Mouse (Mus musculus): ENCODE measurements around the gene Olfr533. TPM values are rescaled to one million over a fixed set of nuclear protein-coding genes. Genes with fewer than 3 reads are reported as not detected.
"Not testable (repeated sequence)": the region's sequence is repeated elsewhere in the genome, so short reads cannot be mapped to it uniquely, and the experiment has no call there.

Olfr533 gene
- not detected in 2 replicates for polyA plus RNA-seq (2012; rRNA removed)

DNA sequence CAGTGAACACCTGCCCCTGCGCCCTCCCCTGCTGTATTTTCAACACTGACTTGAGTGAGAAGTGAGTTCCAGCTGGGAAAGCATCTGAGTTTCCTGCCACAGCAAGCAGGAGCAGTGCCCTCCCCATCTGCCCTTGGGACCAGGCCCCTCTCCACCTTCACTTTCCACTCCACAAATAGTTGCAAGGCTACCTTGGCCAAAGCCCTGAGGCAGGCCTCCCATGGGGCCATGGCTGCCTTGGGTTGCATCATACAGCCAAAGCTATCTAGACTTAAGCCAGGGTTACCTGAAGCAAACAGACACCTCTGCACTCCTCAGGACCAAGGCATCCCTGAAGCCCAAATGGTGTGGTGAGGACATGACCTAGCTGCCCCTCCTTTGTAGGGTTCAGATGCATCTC lies at the start of gene Olfr533:
Olfr533 (plus strand) TSS at position 301 of the 400 bp plus-strand sequence.
- H3K4me1 ChIP-seq (ENCODE audit: control insufficient read depth, insufficient read depth, low read length); DNase-seq; H3K4me3 ChIP-seq (replicated peaks; ENCODE audit: extremely low read depth, low read depth, low read length): not testable (repeated sequence)
- 57% methylated on average over 1 of the region's 1 CpGs for WGBS

DNA sequence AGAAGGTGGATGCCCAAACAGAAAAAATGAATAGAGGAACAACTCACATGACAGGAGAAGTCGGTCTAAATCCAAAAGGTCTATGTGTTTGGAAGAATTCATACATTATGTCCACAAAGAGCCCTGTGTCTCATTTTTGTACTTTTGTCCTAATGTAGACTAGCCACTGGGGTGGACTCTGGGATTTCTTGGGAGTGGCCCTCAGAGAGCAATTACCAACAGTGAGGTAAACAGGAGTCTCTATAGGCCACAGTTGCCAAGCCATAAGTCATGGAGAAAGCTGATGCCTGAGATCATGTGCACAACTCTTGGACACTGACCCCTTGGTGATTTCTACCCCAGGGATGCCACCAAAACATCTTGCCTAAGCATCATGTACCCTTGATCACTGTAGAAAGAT lies 41.6 kb upstream of the Olfr533 start, which contains the start of gene Olfr532:
Olfr532 (minus strand) TSS at position 101 of the 400 bp plus-strand sequence.
- DNase-seq, result no peak
- 86% methylated on average over 1 of the region's 1 CpGs for WGBS
- Histone ChIP-seq H3K4me1 (ENCODE audit: control insufficient read depth, insufficient read depth, low read length) (no peaks in the 10 kb centered on the region), H3K4me3 (replicated peaks; ENCODE audit: extremely low read depth, low read depth, low read length) (no peak within 1 kb of the TSS)
- TF ChIP-seq CTCF (IDR thresholded peaks at IDR 0.05; ENCODE audit: insufficient read depth, low read length) (no peak), POLR2A (IDR thresholded peaks at IDR 0.05; ENCODE audit: borderline replicate concordance, extremely low read depth, low read depth, low read length) (no peak)

DNA sequence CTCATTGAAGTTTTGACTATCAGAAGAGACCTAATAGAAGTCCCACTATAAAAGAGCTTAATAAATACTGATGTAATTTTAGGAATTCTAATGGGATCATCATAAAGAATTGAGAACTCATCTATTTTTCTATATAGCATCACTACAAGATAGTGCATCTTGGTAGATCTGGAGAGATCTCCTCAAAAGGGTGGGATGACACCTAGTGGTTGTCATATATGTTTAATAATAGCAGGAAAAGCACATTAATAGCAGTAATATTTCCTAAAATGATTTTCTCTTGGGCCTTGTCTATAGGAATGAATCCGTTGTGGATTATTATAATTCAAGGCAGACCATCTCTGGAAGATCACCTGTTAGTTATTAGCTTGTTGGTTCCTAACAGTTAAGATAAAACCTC lies 20.0 kb upstream of the Olfr533 start:
- 71% methylated on average over 1 of the region's 1 CpGs for WGBS
- TF ChIP-seq CTCF (IDR thresholded peaks at IDR 0.05; ENCODE audit: insufficient read depth, low read length) (no peak), POLR2A (IDR thresholded peaks at IDR 0.05; ENCODE audit: borderline replicate concordance, extremely low read depth, low read depth, low read length) (no peak)
- DNase-seq, result no peak
- H3K4me3 ChIP-seq (replicated peaks; ENCODE audit: extremely low read depth, low read depth, low read length), result no peak overlapping the region
- no peaks in the 10 kb centered on the region for H3K4me1 ChIP-seq (ENCODE audit: control insufficient read depth, insufficient read depth, low read length)

DNA sequence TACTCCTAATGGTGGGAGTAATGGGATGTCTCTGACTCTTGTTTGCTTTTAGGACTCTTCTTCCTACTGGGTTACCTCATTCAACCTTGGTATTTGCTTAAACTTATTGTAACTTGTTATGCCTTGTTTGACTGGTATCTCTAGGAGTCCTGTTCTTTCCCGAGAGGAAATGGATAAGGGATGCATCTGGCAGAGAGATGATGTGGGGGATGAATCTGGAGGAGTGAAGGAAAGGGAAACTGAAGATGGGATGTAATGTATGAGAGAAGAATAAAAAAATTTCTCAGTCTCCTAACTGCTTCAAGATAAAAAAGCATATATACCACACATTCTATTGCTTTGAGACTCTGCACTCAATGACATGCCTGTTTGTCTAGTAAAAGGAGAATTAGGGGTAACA lies 14.7 kb downstream of the Olfr533 start:
- no peak for TF ChIP-seq CTCF (IDR thresholded peaks at IDR 0.05; ENCODE audit: insufficient read depth, low read length)
- no peak for TF ChIP-seq POLR2A (IDR thresholded peaks at IDR 0.05; ENCODE audit: borderline replicate concordance, extremely low read depth, low read depth, low read length)
- no peak for DNase-seq
- 70% methylated on average over 1 of the region's 1 CpGs for whole genome bisulfite sequencing
- no peaks in the 10 kb centered on the region for H3K4me1 ChIP-seq (ENCODE audit: control insufficient read depth, insufficient read depth, low read length)
- no peak overlapping the region for H3K4me3 ChIP-seq (replicated peaks; ENCODE audit: extremely low read depth, low read depth, low read length)

DNA sequence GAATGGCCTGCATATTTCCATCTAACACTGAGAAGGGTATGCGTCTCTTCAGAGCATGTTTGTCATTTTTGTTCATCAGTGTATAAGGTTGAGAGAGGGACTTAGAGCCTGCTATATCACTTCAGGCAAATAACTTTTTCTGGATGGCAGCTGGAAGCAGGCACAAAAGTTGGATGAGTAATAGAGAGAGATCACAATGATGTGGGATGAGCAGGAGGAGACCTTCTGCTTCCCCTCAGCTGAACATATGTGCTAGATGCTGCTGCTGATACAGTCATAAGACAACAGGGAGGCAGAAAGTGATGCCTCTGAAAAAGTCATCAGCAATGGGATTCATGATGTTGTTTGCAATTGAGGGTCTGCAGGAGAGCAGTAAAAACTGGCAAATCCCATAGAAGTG lies 15.6 kb downstream of the Olfr533 start:
- no peak for TF ChIP-seq CTCF (IDR thresholded peaks at IDR 0.05; ENCODE audit: insufficient read depth, low read length)
- TF ChIP-seq POLR2A (IDR thresholded peaks at IDR 0.05; ENCODE audit: borderline replicate concordance, extremely low read depth, low read depth, low read length), result no peak
- Histone ChIP-seq H3K4me3 (replicated peaks; ENCODE audit: extremely low read depth, low read depth, low read length) (no peak overlapping the region), H3K4me1 (ENCODE audit: control insufficient read depth, insufficient read depth, low read length) (no peaks in the 10 kb centered on the region)
- WGBS, result 93% methylated on average over 1 of the region's 1 CpGs
- no peak for DNase-seq

DNA sequence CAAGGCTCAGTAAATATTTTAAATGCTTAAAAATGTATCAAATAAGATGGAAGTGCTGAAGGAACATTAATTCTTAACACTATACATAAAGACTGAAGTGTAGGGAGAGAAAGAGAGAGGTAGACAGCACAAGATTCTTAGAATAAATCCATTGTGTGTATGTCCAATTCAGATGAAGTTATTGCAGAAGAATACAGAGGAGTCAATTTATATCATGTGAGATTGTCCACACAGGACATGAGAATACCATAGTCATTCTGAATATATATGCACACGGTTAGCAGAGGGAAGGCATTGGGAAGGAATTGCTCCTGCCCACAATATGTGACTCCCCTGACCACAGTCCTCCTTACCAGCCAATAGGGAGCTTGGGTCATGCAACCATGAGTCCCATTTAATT lies 20.7 kb downstream of the Olfr533 start, which contains the start of gene Olfr535:
Olfr535 (plus strand) TSS at position 301 of the 400 bp plus-strand sequence.
- no peaks in the 10 kb centered on the region for H3K4me1 ChIP-seq (ENCODE audit: control insufficient read depth, insufficient read depth, low read length)
- 69% methylated on average over 1 of the region's 1 CpGs for WGBS
- no peak for TF ChIP-seq CTCF (IDR thresholded peaks at IDR 0.05; ENCODE audit: insufficient read depth, low read length)
- no peak for TF ChIP-seq POLR2A (IDR thresholded peaks at IDR 0.05; ENCODE audit: borderline replicate concordance, extremely low read depth, low read depth, low read length)
- H3K4me3 ChIP-seq (replicated peaks; ENCODE audit: extremely low read depth, low read depth, low read length), result no peak within 1 kb of the TSS
- no peak for DNase-seq

DNA sequence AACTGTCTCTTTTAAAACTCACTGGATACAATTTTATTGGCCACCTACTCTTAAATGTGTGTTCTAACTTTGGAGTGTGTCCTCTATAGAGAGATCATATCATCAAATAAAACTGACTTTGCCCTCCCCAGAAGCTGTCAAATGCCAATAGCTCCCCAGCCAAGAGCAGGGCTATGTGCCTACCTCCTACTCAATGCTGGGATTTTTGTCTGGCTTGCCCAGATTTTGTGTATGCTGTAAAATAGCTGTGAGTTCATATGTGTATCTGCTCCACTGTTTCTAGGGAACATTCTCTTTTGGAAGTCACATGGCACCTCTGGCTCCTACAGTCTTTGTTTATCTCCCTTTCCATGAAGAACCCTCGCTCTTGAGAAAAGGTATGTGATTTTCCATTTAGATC lies 25.8 kb downstream of the Olfr533 start:
- TF ChIP-seq CTCF (IDR thresholded peaks at IDR 0.05; ENCODE audit: insufficient read depth, low read length) (no peak), POLR2A (IDR thresholded peaks at IDR 0.05; ENCODE audit: borderline replicate concordance, extremely low read depth, low read depth, low read length) (no peak)
- DNase-seq, result no peak
- H3K4me1 ChIP-seq (ENCODE audit: control insufficient read depth, insufficient read depth, low read length), result no peaks in the 10 kb centered on the region
- H3K4me3 ChIP-seq (replicated peaks; ENCODE audit: extremely low read depth, low read depth, low read length), result no peak overlapping the region
- 76% methylated on average over 1 of the region's 1 CpGs for WGBS

DNA sequence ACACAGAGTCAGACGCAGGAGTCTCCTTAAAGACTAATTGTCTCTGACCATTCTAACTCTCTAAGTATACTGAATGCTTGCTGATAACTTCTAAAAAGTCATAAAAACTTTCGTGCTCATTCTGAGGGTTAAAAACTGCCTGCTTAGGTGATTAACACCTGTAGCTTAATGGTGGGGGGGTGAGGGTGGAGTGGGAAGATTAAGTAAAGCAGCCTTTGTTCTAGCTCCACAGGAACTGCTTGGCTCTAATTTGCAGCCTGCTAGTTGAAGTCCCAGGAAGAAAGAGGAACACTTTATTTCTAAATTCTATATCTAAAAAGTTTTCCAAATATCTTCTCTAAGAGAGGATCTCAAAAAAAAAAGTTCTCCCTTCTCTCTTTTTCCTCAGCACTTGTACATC lies 31.1 kb downstream of the Olfr533 start:
- TF ChIP-seq CTCF (IDR thresholded peaks at IDR 0.05; ENCODE audit: insufficient read depth, low read length) (no peak), POLR2A (IDR thresholded peaks at IDR 0.05; ENCODE audit: borderline replicate concordance, extremely low read depth, low read depth, low read length) (no peak)
- Histone ChIP-seq H3K4me3 (replicated peaks; ENCODE audit: extremely low read depth, low read depth, low read length) (no peak overlapping the region), H3K4me1 (ENCODE audit: control insufficient read depth, insufficient read depth, low read length) (no peaks in the 10 kb centered on the region)
- DNase-seq, result no peak
- WGBS, result 30% methylated on average over 2 of the region's 2 CpGs

DNA sequence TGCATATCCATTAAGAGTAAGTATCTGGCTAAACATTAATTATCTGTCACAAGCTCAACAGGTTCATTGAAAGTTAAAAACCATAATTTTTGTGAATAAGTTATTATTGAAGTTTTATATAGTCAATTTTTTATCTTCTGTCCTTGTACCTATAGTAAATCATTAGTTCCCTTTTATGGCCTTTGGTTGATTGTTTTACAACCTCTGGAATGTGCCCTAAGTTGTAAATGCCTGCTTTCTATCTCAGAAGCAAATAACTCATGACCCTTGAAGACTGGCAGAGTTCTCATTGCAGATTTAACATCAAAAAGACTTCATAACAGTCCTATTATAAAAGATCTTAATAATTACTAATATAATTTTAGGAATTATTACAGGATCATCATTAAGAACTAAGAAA lies 31.5 kb downstream of the Olfr533 start:
- Histone ChIP-seq H3K4me1 (ENCODE audit: control insufficient read depth, insufficient read depth, low read length) (no peaks in the 10 kb centered on the region), H3K4me3 (replicated peaks; ENCODE audit: extremely low read depth, low read depth, low read length) (no peak overlapping the region)
- TF ChIP-seq POLR2A (IDR thresholded peaks at IDR 0.05; ENCODE audit: borderline replicate concordance, extremely low read depth, low read depth, low read length) (no peak), CTCF (IDR thresholded peaks at IDR 0.05; ENCODE audit: insufficient read depth, low read length) (no peak)
- no peak for DNase-seq

DNA sequence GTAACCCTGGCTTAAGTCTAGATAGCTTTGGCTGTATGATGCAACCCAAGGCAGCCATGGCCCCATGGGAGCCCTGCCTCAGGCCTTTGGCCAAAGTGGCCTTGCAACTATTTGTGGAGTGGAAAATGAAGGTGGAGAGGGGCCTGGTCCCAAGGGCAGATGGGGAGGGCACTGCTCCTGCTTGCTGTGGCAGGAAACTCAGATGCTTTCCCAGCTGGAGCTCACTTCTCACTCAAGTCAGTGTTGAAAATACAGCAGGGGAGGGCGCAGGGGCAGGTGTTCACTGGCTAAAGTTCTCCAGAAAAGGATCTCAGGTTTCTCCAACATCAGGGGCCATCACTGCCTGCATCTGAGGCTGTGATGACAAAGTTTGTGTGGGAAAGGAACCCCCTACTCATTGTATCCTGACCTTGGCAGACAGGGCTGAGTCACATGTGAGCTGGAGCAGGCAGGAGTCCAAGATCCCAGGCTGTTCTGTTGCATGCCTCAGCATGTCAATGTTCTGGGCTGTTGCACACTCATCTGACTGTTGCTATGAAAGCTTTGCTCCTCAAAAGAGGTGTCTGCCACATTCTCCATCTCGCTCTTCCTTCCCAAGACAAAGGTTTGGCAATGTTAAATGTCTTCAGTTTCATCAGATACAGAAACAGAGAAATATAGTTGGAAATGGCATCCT lies 44.3 kb downstream of the Olfr533 start, which contains the start of gene Olfr536:
Olfr536 (minus strand) TSS at position 51 of the 676 bp plus-strand sequence.
- 52% methylated on average over 2 of the region's 2 CpGs for WGBS
- not testable (repeated sequence) for H3K4me3 ChIP-seq (replicated peaks; ENCODE audit: extremely low read depth, low read depth, low read length); H3K4me1 ChIP-seq (ENCODE audit: control insufficient read depth, insufficient read depth, low read length); DNase-seq

Other genes with a start within 250 kb of the Olfr533 start
- 1.7 and 2.8 TPM in 2 replicates for gene Cd163l1, start 245.1 kb upstream of the Olfr533 start, polyA plus RNA-seq (2012; rRNA removed)
- gene 5830411N06Rik, start 216.1 kb upstream of the Olfr533 start, polyA plus RNA-seq (2012; rRNA removed), result 0.58 and 0.78 TPM in 2 replicates
- not detected in 2 replicates for gene Olfr525, start 142.5 kb upstream of the Olfr533 start, polyA plus RNA-seq (2012; rRNA removed)
- not detected in 2 replicates for gene Olfr527, start 129.4 kb upstream of the Olfr533 start, polyA plus RNA-seq (2012; rRNA removed)
- gene Olfr60, start 101.7 kb upstream of the Olfr533 start, polyA plus RNA-seq (2012; rRNA removed), result 0.32 TPM in 1 of 2 replicates, not detected in the other
- gene Olfr530, start 87.0 kb upstream of the Olfr533 start, polyA plus RNA-seq (2012; rRNA removed), result not detected in 2 replicates
- not detected in 2 replicates for gene Olfr531, start 60.5 kb upstream of the Olfr533 start, polyA plus RNA-seq (2012; rRNA removed)
- not detected in 2 replicates for gene Olfr532, start 41.7 kb upstream of the Olfr533 start, polyA plus RNA-seq (2012; rRNA removed)
- gene Olfr535, start 20.8 kb downstream of the Olfr533 start, polyA plus RNA-seq (2012; rRNA removed), result not detected in 2 replicates
- not detected in 2 replicates for gene Olfr536, start 44.0 kb downstream of the Olfr533 start, polyA plus RNA-seq (2012; rRNA removed)
- gene Olfr538, start 104.5 kb downstream of the Olfr533 start, polyA plus RNA-seq (2012; rRNA removed), result not detected in 2 replicates
- gene Olfr46, start 137.9 kb downstream of the Olfr533 start, polyA plus RNA-seq (2012; rRNA removed), result not detected in 2 replicates
- not detected in 2 replicates for gene Olfr61, start 165.6 kb downstream of the Olfr533 start, polyA plus RNA-seq (2012; rRNA removed)
- gene Olfr53, start 183.1 kb downstream of the Olfr533 start, polyA plus RNA-seq (2012; rRNA removed), result not detected in 2 replicates
- gene Olfr539, start 196.6 kb downstream of the Olfr533 start, polyA plus RNA-seq (2012; rRNA removed), result not detected in 2 replicates
- not detected in 2 replicates for gene Olfr45, start 218.6 kb downstream of the Olfr533 start, polyA plus RNA-seq (2012; rRNA removed)
- gene Olfr541, start 233.9 kb downstream of the Olfr533 start, polyA plus RNA-seq (2012; rRNA removed), result not detected in 2 replicates